Mouse (Mus musculus) gastrocnemius, postnatal 10 days (tissue): Measurements from ENCODE around the gene Fnbp1. TPM values are rescaled to one million over a fixed set of nuclear protein-coding genes. Genes with fewer than 3 reads are reported as not detected.

Experiments used
- DNase-seq: peaks from one replicate; pipeline ENCODE4 v3.0.0; 2021; ENCODE audit warnings: mixed read lengths
- total RNA-seq, 2 experiments: library from RNA; stranded (reverse); gene quantifications; 2 replicates each; pipeline ENCODE4 v1.2.3; 2021

Fnbp1 gene
- total RNA-seq, 2 experiments from 2014 or later = 27.9 to 30.3 TPM

DNA sequence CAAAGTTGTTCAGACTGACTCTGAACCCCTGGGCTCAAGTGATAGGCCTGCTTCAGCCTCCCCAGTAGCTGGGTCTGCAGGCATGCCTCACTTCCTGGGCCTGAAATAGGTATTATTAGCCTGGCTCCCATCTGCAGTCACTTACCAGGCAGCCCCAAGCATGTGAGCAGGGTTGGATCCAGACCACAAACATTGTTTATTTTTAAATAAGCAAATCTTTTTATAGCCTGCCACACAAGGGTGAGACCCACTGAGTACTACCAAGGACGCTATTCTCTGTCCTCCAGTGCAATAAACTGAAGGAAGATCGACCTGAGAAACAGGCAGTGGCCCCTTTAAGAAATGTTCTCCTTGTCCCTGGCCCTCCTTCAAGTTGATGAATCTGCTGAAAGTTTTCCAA, 17.1 kb downstream of the Fnbp1 start:
- no peak for DNase-seq

DNA sequence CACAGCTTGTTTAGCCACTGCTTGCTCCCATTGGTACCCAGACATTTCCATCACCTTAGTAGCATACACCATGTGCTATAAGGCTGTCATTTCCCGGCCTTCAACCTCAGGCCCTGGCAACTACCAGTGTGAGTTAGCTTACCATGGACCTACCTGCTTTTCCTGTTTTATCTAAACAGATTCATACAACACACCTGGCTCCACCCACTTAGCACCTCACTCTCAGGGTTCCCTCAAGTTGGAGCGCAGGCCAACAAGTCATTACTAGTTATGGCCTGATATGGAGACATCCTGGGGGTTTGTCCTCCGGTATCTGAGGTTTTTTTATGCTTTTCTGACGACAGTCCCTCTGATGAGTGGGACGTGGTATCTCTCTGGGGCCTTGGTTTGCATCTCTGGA, 18.3 kb downstream of the Fnbp1 start:
- no peak for DNase-seq

DNA sequence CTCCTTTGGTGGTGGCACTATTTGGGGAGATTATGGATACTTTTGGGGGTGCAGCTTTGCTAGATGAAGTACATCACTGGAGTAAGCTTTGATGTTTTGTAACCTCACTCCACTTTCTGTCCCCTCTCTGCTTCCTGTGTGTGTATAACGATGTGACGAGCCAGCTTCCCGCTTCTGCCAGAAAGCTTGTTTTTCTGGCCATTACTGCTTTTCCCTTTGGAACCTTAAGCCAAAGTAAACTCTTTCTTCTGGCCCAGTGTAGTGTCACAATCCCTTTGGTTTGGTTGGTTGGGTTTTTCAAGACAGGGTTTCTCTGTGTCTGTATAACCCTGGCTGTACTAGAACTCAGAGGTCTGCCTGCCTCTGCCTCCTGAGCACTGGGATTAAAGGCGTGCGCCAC, 19.0 kb downstream of the Fnbp1 start:
- DNase-seq = no peak

DNA sequence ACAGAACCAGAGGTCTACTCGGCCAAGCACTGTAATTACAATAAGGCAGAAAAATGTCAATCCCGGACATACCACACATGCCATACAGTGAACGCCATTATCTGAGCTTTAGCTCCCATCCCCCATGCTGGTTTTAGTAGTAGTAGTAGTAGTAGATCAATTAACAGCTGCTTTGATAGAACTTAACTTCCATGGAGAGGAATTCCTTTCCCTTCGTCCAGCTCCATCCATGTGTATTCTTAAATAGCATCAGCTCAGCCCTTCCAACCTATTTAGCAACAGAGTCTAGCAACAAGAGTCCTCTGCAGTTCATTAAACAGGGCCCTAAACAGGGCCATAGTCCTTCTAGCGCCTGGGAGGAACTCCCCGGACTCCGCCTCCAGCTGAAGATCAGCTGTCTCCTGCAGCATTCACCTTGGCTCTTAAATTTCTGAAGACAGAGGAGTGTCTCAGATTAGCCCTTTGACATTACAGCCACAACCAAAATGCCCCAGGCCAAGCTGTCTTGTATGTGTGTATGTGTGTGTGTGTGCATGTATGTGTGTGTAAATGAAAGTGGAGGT, 20.6 kb downstream of the Fnbp1 start:
- DNase-seq = no peak

DNA sequence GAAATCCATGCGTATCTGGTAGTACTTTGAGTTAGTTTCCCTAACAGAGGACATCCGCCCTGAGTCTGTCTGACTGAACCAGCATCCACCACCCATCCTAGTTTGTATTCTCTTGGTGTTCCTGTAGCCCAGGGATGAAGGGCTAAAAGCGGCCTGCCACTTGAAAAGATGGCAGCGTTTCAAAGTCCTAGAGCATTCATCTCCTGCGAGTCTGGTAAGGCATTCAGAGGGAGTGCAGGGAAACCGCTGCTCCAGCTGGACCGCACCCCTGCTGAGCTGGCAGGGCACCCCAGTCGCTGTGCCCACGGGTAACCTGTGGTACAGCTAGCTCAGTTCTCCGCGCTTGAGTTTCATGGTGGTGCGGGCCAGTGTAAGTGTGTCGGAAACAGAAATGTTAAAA, 22.0 kb downstream of the Fnbp1 start:
- DNase-seq = no peak

DNA sequence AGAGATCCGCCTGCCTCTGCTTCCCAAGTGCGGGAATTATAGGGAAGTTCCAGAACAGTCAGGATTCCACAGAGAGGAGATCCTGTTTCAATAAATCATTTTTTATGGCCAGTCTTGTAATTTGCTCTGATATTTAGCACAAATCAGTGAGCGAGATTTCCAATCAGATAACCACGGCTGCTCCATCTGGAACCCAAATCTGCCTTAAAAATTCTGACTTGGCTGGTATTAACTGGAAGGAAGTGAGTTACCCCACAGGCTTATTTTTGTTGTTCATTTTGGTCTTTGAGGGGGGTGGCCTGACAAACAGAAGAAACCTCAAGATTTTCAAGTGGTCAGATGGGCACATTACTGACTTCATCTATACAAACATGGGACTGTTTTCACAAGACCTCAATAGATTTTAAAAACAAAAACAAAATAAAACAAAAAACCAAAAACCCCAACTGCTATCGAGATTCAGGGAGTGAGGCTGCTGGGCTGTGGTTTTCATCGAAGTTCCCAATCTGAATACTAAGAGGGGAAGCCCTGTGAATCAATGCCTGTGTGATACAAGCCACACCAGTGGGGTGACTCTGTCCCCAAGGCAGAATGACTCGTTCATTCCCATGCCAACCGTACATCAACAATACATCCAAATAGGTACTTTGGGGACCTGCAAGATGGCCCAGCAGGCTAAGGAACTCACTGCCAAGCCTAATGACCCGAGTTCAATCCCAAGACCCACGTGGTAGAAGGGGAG, 23.0 kb downstream of the Fnbp1 start:
- DNase-seq = no peak

DNA sequence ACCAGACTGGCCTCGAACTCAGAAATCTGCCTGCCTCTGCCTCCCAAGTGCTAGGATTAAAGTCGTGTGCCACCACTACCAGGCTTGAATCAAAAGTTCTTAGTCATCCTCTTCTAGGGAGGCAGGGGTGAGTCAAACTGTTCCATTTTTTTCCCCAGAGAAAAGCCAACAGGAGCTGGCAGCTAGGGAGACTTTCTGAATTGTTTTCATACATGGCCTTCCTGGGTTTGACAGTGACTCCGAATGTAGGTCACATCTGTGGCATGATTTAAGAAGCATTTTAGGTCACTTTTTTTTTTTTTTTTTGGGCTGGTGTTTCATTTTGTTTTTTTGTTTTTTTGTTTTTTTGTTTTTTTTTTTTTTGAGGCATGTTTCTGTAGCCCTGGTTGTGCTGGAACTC, 23.6 kb downstream of the Fnbp1 start:
- no peak for DNase-seq

DNA sequence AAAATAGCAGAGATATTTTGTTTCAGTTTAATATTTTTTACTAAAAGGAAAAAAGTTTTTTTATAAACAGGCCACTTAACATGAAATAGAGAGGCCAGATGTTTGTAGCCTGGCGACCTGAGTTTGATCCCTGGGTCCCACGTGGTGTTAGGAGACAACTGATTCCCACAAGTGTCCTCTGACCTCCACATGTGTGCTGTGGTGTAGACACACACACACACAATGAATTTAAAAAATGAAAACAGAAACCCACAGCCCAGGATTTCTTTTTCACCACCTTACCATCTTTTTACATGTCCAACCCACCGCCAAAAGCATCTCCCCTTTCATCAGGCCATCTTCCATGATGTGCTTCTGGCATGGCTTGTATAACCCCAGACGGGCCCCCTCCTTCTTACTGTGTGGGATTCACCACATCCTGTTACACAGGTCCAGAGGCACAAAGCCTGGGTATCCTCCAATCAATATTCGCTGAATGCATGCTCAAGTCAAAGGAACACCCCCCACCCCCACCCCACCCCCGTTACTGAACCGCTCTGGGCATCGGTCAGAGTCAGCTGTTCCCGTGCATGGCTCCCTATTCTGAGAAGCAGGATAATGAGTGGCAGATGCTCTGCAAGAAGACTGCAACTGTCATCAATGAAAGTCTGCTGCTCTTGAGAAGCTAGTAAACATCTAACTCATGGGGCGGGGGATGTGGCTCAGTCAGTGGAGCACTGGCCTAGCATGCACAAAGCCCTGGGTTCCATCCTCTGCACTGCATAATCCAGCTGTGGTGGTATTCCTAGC, 25.7 kb downstream of the Fnbp1 start:
- DNase-seq = no peak

DNA sequence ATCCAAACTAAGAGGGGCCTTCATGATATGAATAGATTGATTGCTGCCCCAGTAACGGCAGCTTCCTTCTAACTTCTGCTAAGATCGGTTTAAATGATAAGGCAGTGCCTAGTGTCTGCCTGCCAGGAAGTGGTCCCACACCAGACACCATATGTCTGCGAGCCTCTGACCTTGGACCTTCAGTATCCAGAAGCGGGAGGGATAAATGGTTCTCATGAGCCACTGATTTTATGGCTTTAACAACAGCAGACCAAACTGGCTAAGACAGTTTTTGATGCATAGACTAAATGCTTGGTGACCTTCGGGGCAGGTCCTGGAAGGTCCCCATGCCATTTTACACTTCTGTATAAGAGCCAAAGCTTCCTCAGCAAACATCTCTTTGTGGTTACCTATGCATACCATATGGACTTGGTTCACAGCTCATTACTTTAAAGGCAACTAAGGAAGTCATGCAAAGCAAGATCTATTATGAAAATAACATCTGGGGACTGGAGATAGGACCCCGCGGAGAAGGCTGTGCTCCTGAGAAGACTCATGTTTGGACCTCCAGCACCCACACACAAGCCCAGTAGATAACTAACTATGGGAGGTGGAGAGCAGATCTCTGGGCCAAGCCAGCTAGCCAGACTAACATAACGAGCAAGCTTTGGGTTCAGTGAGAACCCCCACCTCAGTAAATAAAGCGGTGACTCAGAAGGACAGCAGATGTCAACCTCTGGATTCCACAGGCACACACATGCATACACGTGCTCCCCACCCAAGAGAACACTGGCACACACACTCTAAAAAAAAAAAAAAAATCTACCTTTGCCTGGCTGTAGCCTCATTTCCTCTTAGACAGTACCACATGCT, 26.5 kb downstream of the Fnbp1 start:
- DNase-seq = no peak

DNA sequence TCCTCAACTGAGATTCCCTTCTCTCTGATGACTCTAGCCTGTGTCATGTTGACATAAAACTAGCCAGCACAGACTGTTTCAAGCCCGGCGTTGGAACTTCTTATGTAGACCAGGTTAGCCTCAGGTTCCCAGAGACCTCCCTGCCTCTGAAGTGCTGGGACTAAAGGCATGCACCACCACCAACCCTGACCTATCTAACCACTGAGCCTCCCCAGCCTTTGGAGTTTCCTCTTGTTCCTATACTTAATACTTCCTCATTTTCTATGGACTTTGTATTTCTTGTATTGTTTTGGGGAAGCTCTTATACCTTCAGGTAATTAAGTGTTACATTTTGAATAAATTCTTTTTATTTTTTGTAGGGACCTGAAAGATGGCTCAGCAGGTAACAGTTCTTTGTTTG, 27.6 kb downstream of the Fnbp1 start:
- DNase-seq = no peak

DNA sequence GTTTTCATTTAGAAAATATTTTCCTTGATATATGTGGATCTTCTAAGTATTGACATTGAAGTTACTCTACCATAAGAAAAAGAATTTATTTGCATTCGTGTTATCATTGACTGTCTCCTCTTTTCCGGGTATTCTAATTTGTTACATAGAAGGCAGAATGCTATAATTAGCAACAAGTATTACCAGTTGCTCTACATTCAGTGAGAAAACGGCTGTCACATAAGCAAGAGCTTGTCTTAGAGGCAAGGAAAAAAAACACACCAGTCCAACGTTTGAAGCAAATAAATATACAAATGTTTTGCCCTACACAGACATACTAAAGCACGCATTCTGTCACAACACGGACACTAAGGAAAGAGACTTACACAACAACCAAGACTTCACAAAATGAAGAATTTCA, 30.1 kb downstream of the Fnbp1 start:
- DNase-seq = no peak

DNA sequence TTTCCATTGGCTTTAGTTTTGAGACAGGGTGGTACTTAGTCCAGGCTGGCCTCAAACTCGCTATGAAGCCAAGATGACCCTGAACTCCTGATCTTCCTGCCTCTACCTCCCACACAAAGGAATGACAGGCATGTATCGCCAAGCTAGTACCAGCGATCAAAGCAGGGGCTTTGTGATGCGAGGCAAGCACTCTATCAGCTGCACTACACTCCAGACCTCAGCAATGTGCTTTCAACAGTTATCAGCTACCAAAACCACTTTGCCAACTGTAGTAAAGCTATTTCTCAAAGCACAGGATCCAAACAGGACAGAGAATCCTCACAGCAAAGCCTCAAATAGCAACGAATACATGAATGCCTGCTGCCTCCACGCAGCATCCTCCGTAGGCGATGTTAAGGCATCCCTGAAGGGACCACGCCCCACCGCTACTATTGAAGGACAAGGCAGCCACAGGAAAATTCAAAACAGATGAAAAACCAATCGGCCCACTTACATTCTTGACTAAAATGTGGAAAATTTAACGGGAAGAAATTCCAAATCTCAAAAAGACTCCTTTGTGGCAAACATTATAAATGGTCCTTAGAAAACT, 31.8 kb downstream of the Fnbp1 start:
- no peak for DNase-seq

DNA sequence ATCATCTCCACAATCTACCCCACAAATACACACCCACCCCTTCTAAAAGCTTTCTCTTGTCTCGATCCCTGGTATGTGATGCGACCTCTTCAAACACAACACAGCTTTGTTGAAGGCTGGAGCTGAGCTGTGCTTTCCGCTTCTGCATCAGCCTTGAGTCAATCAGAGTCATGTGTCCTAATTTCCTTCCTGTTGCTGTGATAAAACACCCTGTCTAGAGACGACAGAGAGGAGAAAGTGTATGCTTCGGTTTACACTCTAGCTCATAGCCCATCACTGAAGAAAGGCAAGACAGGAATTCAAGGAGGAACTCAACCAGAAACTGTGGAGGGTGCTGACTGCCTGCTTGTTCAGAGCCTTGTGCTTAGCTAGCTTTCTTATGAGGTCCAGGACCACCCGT, 33.6 kb downstream of the Fnbp1 start:
- no peak for DNase-seq

DNA sequence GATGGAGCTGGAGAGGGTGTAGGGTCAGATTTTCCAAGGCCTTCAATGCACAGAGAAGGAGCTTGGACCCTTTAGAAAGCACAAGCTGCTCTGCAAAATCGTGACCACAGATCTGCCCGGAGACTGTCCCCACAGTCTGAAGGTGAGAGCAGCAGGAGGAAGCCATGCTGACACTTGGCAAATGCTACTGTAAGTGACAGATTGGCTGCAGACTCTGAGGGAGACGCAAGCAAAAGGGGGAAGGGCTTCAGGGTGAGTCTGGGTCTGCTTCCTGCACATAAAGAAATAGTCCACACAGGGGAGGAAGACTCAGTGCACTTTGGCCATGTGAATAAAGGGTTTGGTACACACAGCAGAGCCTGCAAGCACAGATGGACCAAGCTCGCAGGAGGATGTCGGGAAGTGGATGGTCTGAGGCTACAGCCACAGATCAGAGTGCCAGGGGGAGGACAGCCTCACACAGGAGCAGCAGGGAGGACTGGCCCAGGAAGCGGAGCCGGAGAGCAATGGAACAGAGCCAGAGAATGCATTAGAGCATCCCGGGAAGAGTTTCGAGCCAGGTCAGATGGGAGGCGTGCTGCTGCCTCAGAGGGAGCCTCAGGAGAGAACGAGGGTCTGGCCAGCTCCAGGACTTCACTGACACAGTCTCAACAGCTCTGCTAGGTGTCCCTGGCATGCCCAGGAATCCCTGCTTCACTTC, 35.0 kb downstream of the Fnbp1 start:
- peak; percentile 33 for DNase-seq

DNA sequence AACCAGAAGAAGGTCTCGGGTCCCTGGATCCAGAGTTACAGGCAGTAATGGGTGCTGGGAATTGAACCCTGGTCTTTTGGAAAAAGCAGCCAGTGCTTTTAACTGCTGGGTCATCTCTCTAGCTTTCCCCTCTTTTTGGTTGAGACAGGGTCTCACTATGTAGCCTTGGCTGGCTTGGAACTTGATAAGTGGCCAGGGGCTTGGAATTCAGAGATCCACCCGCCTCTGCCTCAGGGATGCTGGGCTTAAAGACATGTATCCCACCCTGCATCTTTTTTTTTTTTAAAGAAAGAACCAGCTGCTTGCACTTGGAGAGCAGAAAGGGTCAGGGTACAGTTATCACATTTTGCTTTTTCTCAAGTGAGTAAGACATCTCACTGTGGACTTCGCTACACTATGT, 35.8 kb downstream of the Fnbp1 start:
- DNase-seq = no peak

DNA sequence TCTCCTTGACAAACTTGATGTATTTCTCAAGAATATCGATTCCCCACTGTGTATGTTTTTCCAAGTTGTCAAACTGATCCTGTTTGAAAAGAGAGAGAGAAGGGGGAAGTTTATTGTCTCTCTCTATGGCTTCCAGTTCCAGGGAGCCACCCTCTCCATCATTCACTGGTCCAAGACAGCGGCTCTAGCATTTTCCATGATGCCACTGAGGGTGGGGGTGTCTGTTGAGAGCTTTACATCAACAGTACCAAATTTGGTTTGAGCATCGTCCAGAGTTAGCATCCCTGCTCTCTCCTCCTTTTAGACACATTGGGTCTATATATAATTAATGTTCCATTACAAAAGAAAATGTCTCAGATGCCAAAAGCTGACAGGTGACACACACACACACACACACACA, 36.5 kb downstream of the Fnbp1 start:
- DNase-seq = no peak

DNA sequence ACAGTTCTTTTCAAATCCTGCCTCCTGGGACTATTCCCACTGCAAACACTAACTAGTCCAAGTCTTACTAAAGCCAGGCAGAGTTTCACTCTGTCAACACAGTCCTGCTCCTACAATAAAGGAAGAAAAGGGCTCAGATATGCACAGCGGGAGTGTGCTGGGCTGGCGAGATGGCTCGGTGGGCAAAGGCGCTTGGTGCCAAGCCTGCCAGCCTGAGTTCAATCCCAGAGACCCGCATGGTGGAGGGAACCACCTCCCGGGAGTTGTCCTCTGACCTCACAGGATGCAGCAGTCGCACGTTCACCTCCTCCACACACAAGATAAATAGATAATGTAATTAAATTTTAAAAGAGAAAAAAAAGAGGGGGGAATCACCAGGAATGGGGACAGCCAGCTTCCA, 38.5 kb downstream of the Fnbp1 start:
- no peak for DNase-seq

DNA sequence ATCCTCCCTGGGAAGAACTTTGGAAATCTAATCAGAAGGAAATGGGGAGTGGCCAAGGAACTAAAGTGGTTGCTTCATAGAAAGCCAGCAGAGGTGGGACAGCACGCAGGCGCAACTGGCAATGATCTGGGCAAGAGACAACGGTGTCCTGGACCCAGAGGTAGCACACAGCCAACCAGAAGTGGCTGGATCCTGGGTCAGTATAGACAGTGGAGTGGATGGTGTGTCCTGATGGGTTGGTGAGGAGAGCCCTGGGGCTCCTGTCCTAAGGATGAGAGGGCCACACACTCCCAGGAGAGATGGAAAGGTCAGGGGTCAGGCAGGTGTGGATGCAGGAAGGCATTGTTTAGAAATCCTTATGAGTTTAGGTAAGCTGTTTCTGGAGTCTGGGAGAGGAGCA, 40.5 kb downstream of the Fnbp1 start:
- DNase-seq = no peak

DNA sequence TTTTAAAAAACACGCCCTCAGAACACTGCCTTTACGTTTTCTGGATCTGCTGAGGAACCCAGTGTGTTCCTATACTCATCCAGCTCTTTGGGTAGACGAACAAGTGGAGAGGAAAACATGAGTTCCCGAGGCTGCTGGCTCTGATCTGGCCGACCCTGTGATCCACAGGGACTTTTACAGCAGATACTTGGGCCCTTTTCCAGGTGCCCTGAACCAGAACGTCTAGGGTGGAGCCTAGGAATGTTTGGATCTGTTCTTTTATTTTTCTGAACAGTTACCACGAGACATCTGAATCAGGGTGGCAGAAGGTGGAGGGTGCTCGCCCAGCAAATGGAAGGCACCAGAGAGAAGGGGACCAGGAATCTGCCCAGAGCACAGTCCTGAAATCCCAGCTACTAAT, 42.7 kb downstream of the Fnbp1 start:
- DNase-seq = no peak

DNA sequence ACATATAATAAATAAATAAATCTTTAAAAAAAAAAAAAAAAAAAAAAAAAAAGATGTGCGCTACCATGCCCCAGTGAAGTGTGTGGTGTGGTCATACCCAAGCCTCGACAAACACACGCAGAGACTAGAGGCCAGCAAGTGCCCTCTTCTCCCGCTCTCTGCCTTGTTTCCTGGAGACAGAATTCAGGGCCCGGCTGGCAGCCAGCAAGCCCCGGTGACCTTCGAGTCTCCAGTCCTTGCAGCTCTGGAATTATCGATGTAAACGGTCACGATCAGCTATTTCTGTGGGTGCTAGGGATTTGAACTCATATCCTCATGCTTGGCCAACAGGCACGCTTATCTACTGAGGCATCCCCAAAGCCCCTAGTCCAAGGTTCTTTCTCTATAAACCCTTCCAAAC, 43.2 kb downstream of the Fnbp1 start:
- DNase-seq = no peak

DNA sequence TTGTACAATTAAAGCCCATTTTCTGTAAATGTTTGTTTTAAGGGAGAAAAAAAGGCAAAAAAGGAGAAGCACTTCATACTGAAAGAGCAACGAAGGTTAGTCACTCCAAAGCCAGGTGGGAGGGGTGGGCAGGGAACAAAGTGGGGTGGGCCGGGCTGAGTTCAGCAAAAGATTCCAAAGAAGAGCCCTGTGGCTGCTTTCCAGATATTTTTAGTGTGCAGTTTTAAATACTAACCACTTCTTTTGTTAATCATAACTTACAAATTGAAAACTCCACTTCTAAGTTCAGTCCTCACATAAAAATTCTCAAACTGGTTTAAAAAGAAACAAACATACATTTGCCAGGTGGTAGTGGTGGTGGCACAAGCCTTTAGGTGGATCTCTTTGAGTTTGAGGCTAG, 44.5 kb downstream of the Fnbp1 start:
- DNase-seq = no peak

DNA sequence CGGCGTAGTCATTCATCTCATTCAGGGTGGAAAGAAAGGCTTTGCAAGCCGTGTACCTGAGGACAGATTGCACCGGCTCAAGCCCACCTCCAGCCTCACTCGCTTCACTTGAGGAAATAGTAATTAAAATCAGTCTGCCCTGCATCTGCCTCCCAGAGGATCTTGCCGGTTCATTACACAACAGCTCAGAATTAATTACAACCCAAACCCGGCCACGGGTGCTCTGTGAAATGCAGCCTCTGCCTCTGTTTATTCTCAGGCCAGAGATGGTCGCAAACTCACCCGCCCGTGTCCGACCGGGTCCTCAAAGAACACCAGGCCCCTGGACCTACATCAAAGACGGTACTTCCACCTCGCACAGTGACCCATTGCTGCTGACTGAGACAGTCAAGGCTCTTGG, 45.7 kb downstream of the Fnbp1 start:
- DNase-seq = no peak
